Mouse (Mus musculus): ENCODE measurements at regions not wholly inside any gene's neighbourhood (a gene's known extent, or its start where the extent isn't known, plus 50 kb on each side); places are given as distances from the start of the nearest gene placed in this dataset.

- intact Hi-C loops (cut with DNase I), result no loop called here
These were observed 166.3 kb downstream of the Arrdc4 start for GRCm38 (mm10) chr7:68582540-68583325.

DNA sequence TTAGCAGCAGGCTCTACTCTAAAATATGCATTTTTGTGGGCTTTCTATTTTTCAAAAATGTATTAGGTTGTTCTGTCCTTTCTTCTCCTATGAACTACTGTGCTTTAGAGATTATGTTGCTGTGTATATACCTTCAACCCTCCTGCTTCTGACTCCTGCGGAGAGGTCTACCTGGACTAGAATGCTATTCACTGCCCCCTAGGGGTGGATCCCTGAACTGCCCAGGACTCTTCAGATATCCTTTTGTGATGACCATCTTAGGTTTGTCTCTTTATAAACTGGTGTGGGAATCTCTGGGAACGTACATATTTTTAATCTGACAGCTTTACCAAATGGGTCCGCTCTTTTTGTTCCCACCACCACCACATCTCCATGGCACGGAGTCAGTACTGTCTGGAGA lies 168.4 kb downstream of the Arrdc4 start:
- no peak for DNase-seq (ENCODE audit: low spot score in 2 of 2)
- intact Hi-C loops (cut with DNase I), result loop anchor here (2.0 kb wide), 1 partner anchor 242 kb away; no protein-coding TSS in a partner anchor

More at GRCm38 (mm10) chr7:68582540-68583325, 166.3 kb downstream of the Arrdc4 start:
- DNase-seq (ENCODE audit: low spot score in 2 of 2), result no peak

DNA sequence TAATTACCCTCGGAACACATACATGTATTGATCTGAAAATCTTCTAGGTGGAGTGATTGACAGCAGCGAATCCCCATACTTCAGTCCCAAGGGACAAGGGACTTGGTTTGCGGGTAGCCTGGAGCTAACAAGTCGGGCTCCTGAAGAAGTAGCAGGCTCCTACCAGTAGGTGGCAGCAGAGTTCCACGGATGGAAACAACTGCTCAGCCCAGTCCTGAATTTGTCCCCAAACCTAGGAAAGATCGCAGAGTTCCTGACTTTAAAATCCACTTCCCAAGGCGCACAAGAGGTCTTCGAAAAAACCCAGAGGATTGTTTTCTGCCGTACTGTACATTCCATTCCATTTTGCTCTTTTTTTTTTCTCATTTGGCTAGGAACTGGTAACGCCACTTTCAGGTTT lies 169.4 kb downstream of the Arrdc4 start:
- DNase-seq (ENCODE audit: low spot score in 2 of 2), result peak; percentile 76 to 82
- intact Hi-C loops (cut with DNase I), result loop anchor here (2.0 to 5.0 kb wide), 2 partner anchors 207 to 243 kb away; no protein-coding TSS in a partner anchor

DNA sequence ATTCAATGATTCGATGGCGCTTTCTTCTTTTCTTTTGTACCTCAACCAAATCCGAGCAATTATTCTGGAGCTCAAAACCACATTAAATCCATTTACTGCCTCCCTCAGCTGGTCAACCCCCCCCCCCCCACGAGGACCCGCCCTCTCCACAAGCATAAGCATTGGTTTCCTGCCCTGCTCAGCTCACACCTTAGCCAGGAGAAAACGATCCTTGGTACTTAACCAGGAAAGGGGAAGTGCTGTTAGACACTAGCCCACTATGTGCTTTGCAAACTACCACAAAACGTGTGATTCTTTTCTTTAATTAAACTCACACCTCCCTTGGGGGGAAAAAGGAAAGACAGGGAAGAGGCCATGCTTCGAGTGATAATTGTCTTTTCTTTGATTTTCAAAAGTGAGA lies 169.8 kb downstream of the Arrdc4 start:
- intact Hi-C loops (cut with DNase I), result loop anchor here (5.0 kb wide), 1 partner anchor 207 kb away; no protein-coding TSS in a partner anchor

DNA sequence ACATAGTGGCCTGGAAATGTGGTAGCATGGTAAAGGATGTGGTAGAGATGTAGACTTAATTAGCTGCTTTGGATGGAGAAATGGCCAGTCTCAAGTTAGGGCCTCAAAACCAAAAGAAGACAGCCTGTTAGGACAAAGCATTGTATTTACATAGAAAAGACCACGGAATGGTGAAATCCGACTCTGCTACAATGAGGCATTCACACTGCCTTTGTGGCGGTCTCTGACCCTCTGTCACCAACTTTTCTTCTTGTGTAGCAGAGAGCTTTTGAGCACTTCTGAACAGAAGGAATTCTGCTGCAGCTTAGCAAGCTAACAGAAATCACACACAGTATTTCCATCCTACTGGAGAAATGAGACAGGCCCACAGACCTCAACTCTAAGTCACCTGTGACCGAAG lies 177.7 kb downstream of the Arrdc4 start:
- intact Hi-C loops (cut with DNase I), result no loop called here
- DNase-seq (ENCODE audit: low spot score in 2 of 2), result no peak

More for the DNA sequence above, 169.8 kb downstream of the Arrdc4 start:
- DNase-seq (ENCODE audit: low spot score in 2 of 2), result no peak

- no peak for DNase-seq (ENCODE audit: low spot score in 2 of 2)
- intact Hi-C loops (cut with DNase I), result no loop called here
These were observed 180.9 kb downstream of the Arrdc4 start for GRCm38 (mm10) chr7:68568127-68568510.

- no peak for DNase-seq (ENCODE audit: low spot score in 2 of 2)
- intact Hi-C loops (cut with DNase I), result no loop called here
These were observed 181.5 kb downstream of the Arrdc4 start for GRCm38 (mm10) chr7:68567452-68568126.

DNA sequence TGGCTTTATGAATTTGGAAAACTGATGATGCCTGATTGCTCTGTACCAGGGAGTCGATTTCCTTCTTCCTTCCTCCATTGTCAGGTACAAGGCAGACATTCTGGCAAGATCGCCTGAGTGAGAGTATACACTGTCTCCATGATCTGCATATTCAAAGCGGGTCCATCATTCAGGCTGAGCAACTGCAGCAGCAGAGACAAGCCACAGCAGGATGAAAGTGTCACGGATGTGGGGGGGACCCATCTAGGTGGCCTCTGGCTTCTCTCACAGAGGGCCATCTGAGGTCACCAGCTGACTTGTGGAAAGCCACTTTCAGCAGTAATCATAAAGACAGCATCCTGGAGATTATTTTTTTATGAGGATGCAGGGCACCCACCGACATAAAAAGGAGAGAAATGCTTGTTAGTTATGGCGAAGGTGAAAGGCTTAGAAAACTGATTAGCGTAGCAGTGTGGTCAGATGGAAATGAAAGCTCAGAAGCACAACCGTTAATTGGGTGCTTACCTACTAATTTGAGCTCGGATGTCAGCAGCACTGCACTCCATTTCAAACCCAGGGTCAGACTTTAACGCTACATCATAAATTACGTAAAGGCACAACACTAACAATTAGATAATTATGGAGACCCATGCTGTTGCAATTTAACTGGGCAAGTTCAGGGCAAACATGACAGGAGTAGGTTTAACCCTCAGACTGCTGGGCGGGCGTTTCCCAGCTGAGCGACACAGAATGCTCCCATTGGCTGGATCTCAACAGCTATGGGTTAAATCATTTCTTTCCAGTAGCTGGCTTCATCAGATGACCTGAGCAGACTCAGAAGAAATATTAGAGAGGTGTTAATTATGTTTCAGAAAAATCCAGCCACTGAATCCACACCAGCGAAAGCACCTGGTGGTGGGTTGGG lies 189.3 kb downstream of the Arrdc4 start:
- DNase-seq (ENCODE audit: low spot score in 2 of 2), result no peak
- intact Hi-C loops (cut with DNase I), result no loop called here

DNA sequence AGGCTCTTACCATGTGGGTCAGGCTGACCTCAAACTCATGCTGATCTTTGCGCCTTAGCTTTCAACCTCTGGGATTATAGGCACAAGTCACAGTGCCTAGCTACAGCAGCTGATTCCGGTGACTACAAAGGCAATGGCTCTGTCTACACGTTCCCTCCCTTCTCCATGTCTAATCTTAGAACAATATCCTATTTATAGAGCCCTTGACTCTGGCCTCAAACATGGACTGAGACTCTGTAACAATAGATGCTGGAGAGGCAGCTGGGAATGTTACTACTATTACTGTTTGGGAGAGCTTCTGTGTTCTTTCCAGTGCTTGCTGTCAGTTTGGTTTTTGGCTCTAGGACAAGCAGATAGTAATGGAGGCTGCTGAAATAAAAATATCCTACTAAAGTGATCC lies 198.7 kb downstream of the Arrdc4 start:
- DNase-seq (ENCODE audit: low spot score in 2 of 2), result no peak
- intact Hi-C loops (cut with DNase I), result no loop called here

GRCm38 (mm10) chr7:68548176-68548575 lies 200.9 kb downstream of the Arrdc4 start:
- intact Hi-C loops (cut with DNase I), result no loop called here
- no peak for DNase-seq (ENCODE audit: low spot score in 2 of 2)

DNA sequence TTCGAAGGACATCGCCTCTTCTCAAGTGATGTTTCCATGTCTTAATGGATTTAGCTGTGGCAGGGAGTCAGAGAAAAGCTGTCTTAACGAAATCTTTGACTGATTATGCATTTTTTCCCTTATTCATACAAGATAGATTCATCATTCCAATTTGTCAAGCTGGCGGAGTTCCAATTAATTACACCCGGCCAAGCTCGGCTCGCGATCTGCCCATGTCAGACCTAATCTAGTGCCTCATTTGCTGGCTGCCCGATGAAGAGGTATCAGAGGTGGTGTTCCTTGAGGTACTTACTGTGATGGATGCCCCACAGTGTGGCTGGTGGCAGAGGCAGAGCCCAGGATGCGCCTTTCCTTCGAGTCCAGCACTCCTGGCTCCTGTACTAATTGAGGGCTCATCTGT lies 204.9 kb downstream of the Arrdc4 start:
- intact Hi-C loops (cut with DNase I), result no loop called here
- DNase-seq (ENCODE audit: low spot score in 2 of 2), result no peak

- no peak for DNase-seq (ENCODE audit: low spot score in 2 of 2)
- intact Hi-C loops (cut with DNase I), result no loop called here
These were observed 235.5 kb downstream of the Fam169b start for GRCm38 (mm10) chr7:68509096-68509495.

GRCm38 (mm10) chr7:68491143-68491810 lies 217.6 kb downstream of the Fam169b start:
- no peak for DNase-seq (ENCODE audit: low spot score in 2 of 2)
- intact Hi-C loops (cut with DNase I), result no loop called here

- intact Hi-C loops (cut with DNase I), result no loop called here
- DNase-seq (ENCODE audit: low spot score in 2 of 2), result no peak
These were observed 213.0 kb downstream of the Fam169b start for GRCm38 (mm10) chr7:68486676-68487075.

DNA sequence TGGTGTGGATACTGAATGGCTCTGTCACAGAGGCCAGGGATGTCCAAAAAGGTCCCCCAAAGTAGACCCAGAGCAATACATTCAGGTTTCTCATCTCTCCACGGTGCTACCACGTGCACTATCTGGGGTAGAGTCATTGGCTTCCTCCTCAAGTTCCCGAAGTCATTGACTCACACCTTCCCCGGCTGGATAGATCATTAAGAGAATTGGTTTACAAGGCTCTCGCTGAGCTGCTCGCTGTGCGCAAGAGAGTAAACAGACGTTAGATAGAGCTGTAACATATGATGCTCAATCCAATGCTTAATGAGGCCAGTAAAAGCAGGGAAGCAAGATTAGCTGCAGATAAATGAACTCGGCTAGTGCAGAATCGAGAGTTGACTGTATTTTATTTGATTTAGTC lies 208.9 kb downstream of the Fam169b start:
- DNase-seq (ENCODE audit: low spot score in 2 of 2), result no peak
- intact Hi-C loops (cut with DNase I), result no loop called here

DNA sequence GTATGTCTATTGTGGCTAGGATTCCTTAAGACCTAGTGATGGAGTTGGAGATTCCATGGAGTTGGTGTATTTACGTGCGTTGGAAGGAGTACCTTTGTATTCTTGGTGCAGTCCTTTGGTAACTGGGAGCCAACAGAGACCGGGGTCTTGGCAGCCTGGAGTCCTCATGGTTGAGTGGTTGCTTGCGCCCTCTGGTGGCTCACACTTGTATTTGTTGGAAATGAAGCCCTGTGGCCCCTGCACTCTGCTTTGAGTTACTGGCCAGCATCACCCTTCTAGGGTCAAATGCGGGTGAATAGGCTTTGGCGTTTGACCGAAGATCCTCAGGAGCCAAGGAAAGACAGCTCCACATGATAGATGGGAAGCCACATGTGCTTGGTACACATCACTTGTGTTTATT lies 207.1 kb downstream of the Fam169b start:
- intact Hi-C loops (cut with DNase I), result loop anchor here (1.0 kb wide), 1 partner anchor 106 kb away; no protein-coding TSS in a partner anchor
- DNase-seq (ENCODE audit: low spot score in 2 of 2), result peak; percentile 31 to 40

GRCm38 (mm10) chr7:68480336-68480735 lies 206.7 kb downstream of the Fam169b start:
- intact Hi-C loops (cut with DNase I), result loop anchor here (1.0 kb wide), 1 partner anchor 106 kb away; no protein-coding TSS in a partner anchor
- no peak for DNase-seq (ENCODE audit: low spot score in 2 of 2)

DNA sequence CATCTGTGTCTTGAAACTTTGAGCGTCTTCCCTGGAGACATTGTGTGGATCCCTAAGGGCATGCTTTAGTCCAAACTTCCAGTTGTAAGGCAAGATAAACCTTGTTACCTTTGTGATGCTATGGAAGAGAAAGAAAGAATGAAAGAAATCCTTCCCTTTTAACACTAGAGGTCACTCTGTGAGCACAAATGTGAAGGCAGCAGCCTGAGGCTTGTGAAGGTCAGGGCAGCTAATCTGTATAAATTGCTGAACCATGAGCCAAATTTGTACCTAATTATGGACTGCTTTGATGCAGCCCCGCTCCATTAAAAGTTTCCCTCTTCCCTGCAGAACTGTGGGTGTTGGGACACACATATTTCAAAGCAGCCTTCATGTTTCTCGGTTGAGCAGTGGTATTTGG lies 204.4 kb downstream of the Fam169b start:
- DNase-seq (ENCODE audit: low spot score in 2 of 2), result no peak
- intact Hi-C loops (cut with DNase I), result loop anchor here (5.0 kb wide), 1 partner anchor 344 kb away; no protein-coding TSS in a partner anchor

DNA sequence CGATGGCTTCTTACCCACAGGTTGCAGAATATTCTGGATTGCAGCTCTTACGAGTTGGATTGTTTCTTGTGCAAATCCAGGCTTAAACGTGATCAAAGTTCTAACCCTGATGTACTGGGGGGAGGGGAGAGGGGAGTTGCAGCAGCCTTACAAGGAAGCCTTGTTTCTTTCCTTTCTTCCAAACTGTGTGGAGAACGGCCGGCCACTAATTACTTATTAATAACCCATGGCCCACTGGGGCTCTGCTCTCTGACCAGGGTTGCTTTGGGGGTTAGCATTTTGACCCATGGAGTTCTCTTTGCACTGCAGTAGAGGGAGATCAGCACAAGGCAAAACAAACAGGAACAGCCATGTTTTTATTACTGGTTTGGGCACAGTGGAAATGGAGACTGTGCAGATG lies 199.2 kb downstream of the Fam169b start:
- intact Hi-C loops (cut with DNase I), result no loop called here
- no peak for DNase-seq (ENCODE audit: low spot score in 2 of 2)

All from left cerebral cortex, postnatal 36 days (tissue).